Mouse (Mus musculus) cerebellum, adult 2 months (tissue): ENCODE measurements around the gene Fundc2. TPM values are rescaled to one million over a fixed set of nuclear protein-coding genes. Genes with fewer than 3 reads are reported as not detected.
A peak's percentile ranks its signal among the peaks of the same experiment; 100 is the strongest.

Experiments used
- DNase-seq, 2 experiments: peaks; one replicate each; pipeline ENCODE4 v3.0.0; 2021
- H3K27ac ChIP-seq: fragments of 200-500 bp; 2 replicates; pipeline ENCODE4 v1.5.1; 2012; ENCODE audit warnings: low read length, control low read depth, inconsistent platforms; ENCODE audit not compliant: insufficient read depth
- H3K27me3 ChIP-seq: fragments of 200-500 bp; 2 replicates; pipeline ENCODE4 v1.6.1; 2012; ENCODE audit warnings: inconsistent platforms, mild to moderate bottlenecking, low read length, moderate library complexity; ENCODE audit not compliant: control insufficient read depth, insufficient read depth
- H3K4me1 ChIP-seq: fragments of 200-500 bp; 2 replicates; pipeline ENCODE4 v1.6.1; 2011; ENCODE audit warnings: low read length; ENCODE audit not compliant: control insufficient read depth, insufficient read depth
- H3K4me3 ChIP-seq: fragments of 200-500 bp; replicated peaks from 2 replicates; pipeline ENCODE3; 2011; ENCODE audit warnings: mild to moderate bottlenecking, low read depth, low read length, control low read depth; ENCODE audit not compliant: insufficient read depth
- CTCF ChIP-seq: fragments of 200-500 bp; IDR thresholded peaks from 2 replicates; pipeline ENCODE4 v1.5.1; 2011; ENCODE audit warnings: low read depth, mild to moderate bottlenecking, control low read depth, low read length, moderate library complexity, borderline replicate concordance; ENCODE audit not compliant: insufficient read depth
- POLR2A ChIP-seq: fragments of 200-500 bp; IDR thresholded peaks from 2 replicates; pipeline ENCODE4 v1.6.1; 2011; ENCODE audit warnings: low read length, control low read depth, borderline replicate concordance; ENCODE audit not compliant: insufficient read depth
- WGBS: fragments of 180-500 bp; shearing (Covaris S2); methylation state at CpG from one replicate; pipeline ENCODE4 v1.1.7; 2018; 5-methylcytosine and 5-hydroxymethylcytosine counted together
- polyA plus RNA-seq: library from polyadenylated mRNA; depleted of rRNA; stranded (reverse); fragments of >200 nt; gene quantifications from 2 replicates; pipeline ENCODE4 v1.2.3, GENCODE M21; 2012; rRNA removed

Fundc2 gene
- 38.3 and 39.4 TPM in 2 replicates for polyA plus RNA-seq

GRCm38 (mm10) chrX:75382195-75382771 is at the start of gene Fundc2, which contains the start of gene F8:
TSS of gene Fundc2 (plus strand) at chrX:75382399.
TSS of gene F8 (minus strand) at chrX:75382615.
- peak; percentile 63 to 82 for DNase-seq
- TF ChIP-seq CTCF (no peak), POLR2A (no peak)
- WGBS: 3% methylated on average over 25 of the region's 25 CpGs
- H3K27ac ChIP-seq: peak within 1 kb of the TSS; percentile 87
- peak within 1 kb of the TSS; percentile 99 for H3K4me3 ChIP-seq
- no peaks in the 10 kb centered on the region for H3K27me3 ChIP-seq
- H3K4me1 ChIP-seq: no peaks in the 10 kb centered on the region

DNA sequence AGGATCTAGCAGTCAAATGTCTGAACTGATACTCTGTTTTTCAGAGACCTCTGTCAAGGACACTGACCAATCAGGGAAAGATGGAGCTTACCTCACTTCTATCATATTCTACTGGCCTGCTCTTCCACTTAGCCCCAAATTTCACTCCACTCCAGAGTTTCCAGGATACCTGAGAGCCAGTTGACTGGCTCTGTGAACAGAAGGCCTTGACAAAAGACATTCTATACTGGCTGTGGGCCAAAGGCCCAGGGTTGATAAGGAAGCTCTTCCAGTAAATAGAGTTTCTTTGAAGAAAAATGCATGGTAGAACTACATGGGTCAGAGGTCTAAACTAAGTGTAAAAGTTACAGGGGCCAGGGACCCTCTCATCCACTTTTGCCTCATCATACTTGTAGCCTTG is 12.0 kb upstream of the Fundc2 start:
- no peaks in the 10 kb centered on the region for H3K4me1 ChIP-seq
- H3K27ac ChIP-seq: no peak overlapping the region
- TF ChIP-seq CTCF (no peak), POLR2A (no peak)
- H3K27me3 ChIP-seq: no peaks in the 10 kb centered on the region
- no peak overlapping the region for H3K4me3 ChIP-seq
- DNase-seq: no peak

- no peaks in the 10 kb centered on the region for H3K4me1 ChIP-seq
- H3K27me3 ChIP-seq: no peaks in the 10 kb centered on the region
- TF ChIP-seq POLR2A (no peak), CTCF (no peak)
- DNase-seq: no peak
- no peak overlapping the region for H3K27ac ChIP-seq
- H3K4me3 ChIP-seq: no peak overlapping the region
- 52% methylated on average over 2 of the region's 2 CpGs for WGBS
These were observed 9.4 kb upstream of the Fundc2 start for GRCm38 (mm10) chrX:75372666-75373425.

DNA sequence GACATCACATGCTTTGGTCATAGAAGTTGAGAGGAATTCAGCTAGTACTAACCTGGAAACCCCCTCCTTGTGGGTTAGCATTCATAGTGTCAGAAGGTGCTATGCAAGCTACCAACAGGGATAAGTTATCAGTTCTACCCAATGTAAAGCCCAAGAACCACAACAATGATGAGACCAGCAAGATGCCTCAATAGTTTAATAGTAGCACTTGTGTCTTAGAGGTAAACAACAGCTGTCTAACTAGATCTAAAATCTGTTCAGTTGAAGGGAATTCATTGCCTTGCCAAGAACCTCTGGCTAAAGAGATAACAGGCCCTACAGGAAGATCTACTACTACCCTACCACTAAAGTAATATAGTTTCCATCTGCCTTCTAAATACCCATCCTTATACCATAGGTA is 5.4 kb upstream of the Fundc2 start:
- Histone ChIP-seq H3K27ac (no peak overlapping the region), H3K4me1 (no peaks in the 10 kb centered on the region), H3K27me3 (no peaks in the 10 kb centered on the region), H3K4me3 (no peak overlapping the region)
- DNase-seq: no peak
- TF ChIP-seq POLR2A: no peak
- TF ChIP-seq CTCF: no peak

DNA sequence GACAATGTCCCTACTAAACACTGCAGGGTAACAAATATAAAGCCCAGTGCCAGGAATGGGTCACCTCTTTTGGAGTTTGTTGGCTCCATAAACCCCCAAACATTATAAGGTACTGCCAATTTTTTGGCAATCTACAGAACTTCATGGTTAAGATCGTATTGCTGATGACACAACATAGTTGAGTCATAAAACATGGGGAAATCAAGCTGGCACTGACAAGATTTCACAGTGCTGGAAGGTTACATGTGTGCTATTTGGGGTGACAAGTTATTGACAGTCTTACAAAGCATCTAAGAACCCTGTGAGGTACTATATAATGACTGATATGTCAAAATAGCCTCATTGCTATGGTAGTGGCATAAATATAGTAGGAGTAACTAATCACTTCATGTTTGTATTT is 1.0 kb upstream of the Fundc2 start:
- TF ChIP-seq CTCF (no peak), POLR2A (no peak)
- H3K4me3 ChIP-seq: no peak overlapping the region
- no peak overlapping the region for H3K27ac ChIP-seq
- DNase-seq: no peak
- H3K27me3 ChIP-seq: no peaks in the 10 kb centered on the region
- WGBS: 88% methylated on average over 1 of the region's 1 CpGs
- no peaks in the 10 kb centered on the region for H3K4me1 ChIP-seq

DNA sequence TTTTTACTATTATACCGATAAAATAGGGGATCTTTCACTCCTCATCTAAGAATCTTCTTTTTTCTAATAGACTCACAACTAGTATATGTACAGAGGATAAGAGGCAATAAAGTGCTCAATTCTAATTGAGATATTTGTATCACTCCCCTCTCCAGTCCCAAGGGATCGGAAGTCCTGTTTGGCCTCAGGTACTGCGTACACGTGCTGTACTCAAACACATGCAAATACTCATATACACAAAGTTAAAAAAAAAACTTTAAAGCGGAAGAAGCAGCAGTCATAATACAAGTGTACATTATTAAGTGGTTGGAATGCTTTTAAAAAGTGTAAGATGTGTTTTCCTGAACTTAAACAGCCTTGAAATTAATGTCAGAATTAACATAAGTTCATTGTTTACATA is 500 bp upstream of the Fundc2 start:
- Histone ChIP-seq H3K27me3 (no peaks in the 10 kb centered on the region), H3K4me1 (no peaks in the 10 kb centered on the region), H3K27ac (no peak overlapping the region), H3K4me3 (peak overlapping the region; percentile 99)
- TF ChIP-seq POLR2A: no peak
- no peak for TF ChIP-seq CTCF
- DNase-seq: peak in 1 of 2 experiments; percentile 0
- WGBS: 59% methylated on average over 5 of the region's 5 CpGs

- H3K4me1 ChIP-seq: no peaks in the 10 kb centered on the region
- no peak for DNase-seq
- H3K27me3 ChIP-seq: no peaks in the 10 kb centered on the region
- WGBS: 90% methylated on average over 1 of the region's 1 CpGs
- no peak overlapping the region for H3K4me3 ChIP-seq
- TF ChIP-seq CTCF (no peak), POLR2A (no peak)
- no peak overlapping the region for H3K27ac ChIP-seq
These were observed 17.3 kb downstream of the Fundc2 start for GRCm38 (mm10) chrX:75399471-75399870.

GRCm38 (mm10) chrX:75402668-75403067 is 20.5 kb downstream of the Fundc2 start:
- WGBS: 90% methylated on average over 2 of the region's 2 CpGs
- H3K27ac ChIP-seq: no peak overlapping the region
- TF ChIP-seq POLR2A: no peak
- TF ChIP-seq CTCF: no peak

More at GRCm38 (mm10) chrX:75402668-75403067, 20.5 kb downstream of the Fundc2 start:
- DNase-seq: no peak
- Histone ChIP-seq H3K4me1 (no peaks in the 10 kb centered on the region), H3K27me3 (no peaks in the 10 kb centered on the region), H3K4me3 (no peak overlapping the region)
